Mouse (Mus musculus) cortical plate, adult 2 months (tissue): Measurements from ENCODE around the gene Slc35f5. TPM values are rescaled to one million over a fixed set of nuclear protein-coding genes. Genes with fewer than 3 reads are reported as not detected.
A peak's percentile ranks its signal among the peaks of the same experiment; 100 is the strongest.

Experiments used
- H3K27ac ChIP-seq: fragments of 200-500 bp; 2 replicates; pipeline ENCODE4 v1.5.1; 2012; ENCODE audit warnings: low read length, control low read depth, inconsistent platforms; ENCODE audit not compliant: insufficient read depth
- H3K4me1 ChIP-seq: fragments of 200-500 bp; 2 replicates; pipeline ENCODE4 v1.6.1; 2011; ENCODE audit warnings: low read length; ENCODE audit not compliant: control insufficient read depth, insufficient read depth
- H3K4me3 ChIP-seq: fragments of 200-500 bp; 2 replicates; pipeline ENCODE4 v1.5.1; 2011; ENCODE audit warnings: mild to moderate bottlenecking, low read length, control low read depth; ENCODE audit not compliant: insufficient read depth
- CTCF ChIP-seq: fragments of 200-500 bp; IDR thresholded peaks from 2 replicates; pipeline ENCODE4 v1.5.1; 2011; ENCODE audit warnings: mild to moderate bottlenecking, control low read depth, low read length; ENCODE audit not compliant: insufficient read depth; ENCODE audit errors: extremely low read depth
- POLR2A ChIP-seq: fragments of 200-500 bp; IDR thresholded peaks from 2 replicates; pipeline ENCODE4 v1.6.1; 2011; ENCODE audit warnings: mild to moderate bottlenecking, low read length, control low read depth; ENCODE audit not compliant: insufficient read depth; ENCODE audit errors: extremely low read depth
- polyA plus RNA-seq: library from polyadenylated mRNA; depleted of rRNA; stranded (reverse); fragments of >200 nt; gene quantifications from 2 replicates; pipeline ENCODE4 v1.2.3, GENCODE M21; 2012

Slc35f5 gene
- polyA plus RNA-seq, 1 experiment, result 20.1 TPM

- H3K4me3 ChIP-seq, result no peak overlapping the region
- TF ChIP-seq CTCF, result no peak
- TF ChIP-seq POLR2A, result no peak
- no peaks in the 10 kb centered on the region for H3K4me1 ChIP-seq
- H3K27ac ChIP-seq, result no peak overlapping the region
These were observed 22.6 kb upstream of the Slc35f5 start for GRCm38 (mm10) chr1:125537776-125538175.

- TF ChIP-seq POLR2A, result no peak
- TF ChIP-seq CTCF, result no peak
- H3K4me3 ChIP-seq, result no peak overlapping the region
- no peaks in the 10 kb centered on the region for H3K4me1 ChIP-seq
- no peak overlapping the region for H3K27ac ChIP-seq
These were observed 21.1 kb upstream of the Slc35f5 start for GRCm38 (mm10) chr1:125539312-125539711.

- Histone ChIP-seq H3K27ac (no peak overlapping the region), H3K4me3 (no peak overlapping the region), H3K4me1 (no peaks in the 10 kb centered on the region)
- no peak for TF ChIP-seq CTCF
- no peak for TF ChIP-seq POLR2A
These were observed 18.1 kb upstream of the Slc35f5 start for GRCm38 (mm10) chr1:125542008-125542999.

GRCm38 (mm10) chr1:125549872-125550271, 10.5 kb upstream of the Slc35f5 start:
- H3K4me1 ChIP-seq, result no peaks in the 10 kb centered on the region
- H3K4me3 ChIP-seq, result no peak overlapping the region
- no peak overlapping the region for H3K27ac ChIP-seq
- TF ChIP-seq CTCF, result no peak
- TF ChIP-seq POLR2A, result no peak

GRCm38 (mm10) chr1:125550359-125550758, 10.0 kb upstream of the Slc35f5 start:
- H3K4me3 ChIP-seq, result no peak overlapping the region
- no peak overlapping the region for H3K27ac ChIP-seq
- no peaks in the 10 kb centered on the region for H3K4me1 ChIP-seq
- TF ChIP-seq POLR2A (no peak), CTCF (no peak)

- TF ChIP-seq CTCF, result no peak
- no peak for TF ChIP-seq POLR2A
- H3K4me1 ChIP-seq, result no peaks in the 10 kb centered on the region
- H3K4me3 ChIP-seq, result no peak overlapping the region
These were observed 8.8 kb upstream of the Slc35f5 start for GRCm38 (mm10) chr1:125551564-125551963.

GRCm38 (mm10) chr1:125559261-125559660, 1.1 kb upstream of the Slc35f5 start:
- TF ChIP-seq CTCF (no peak), POLR2A (no peak)
- Histone ChIP-seq H3K4me1 (peaks cover 2% of the 10 kb centered on the region; the same call in 1 of the 2 replicates), H3K4me3 (no peak overlapping the region), H3K27ac (no peak overlapping the region)

More at GRCm38 (mm10) chr1:125551564-125551963, 8.8 kb upstream of the Slc35f5 start:
- no peak overlapping the region for H3K27ac ChIP-seq

- peak overlapping the region; percentile 70 for H3K4me3 ChIP-seq
- H3K4me1 ChIP-seq, result peaks cover 2% of the 10 kb centered on the region; the same call in 1 of the 2 replicates
- H3K27ac ChIP-seq, result peak overlapping the region; percentile 82
- TF ChIP-seq POLR2A (no peak), CTCF (no peak)
These were observed 674 bp upstream of the Slc35f5 start for GRCm38 (mm10) chr1:125559721-125560120.

- H3K4me3 ChIP-seq, result peak overlapping the region; percentile 70
- TF ChIP-seq CTCF (no peak), POLR2A (0 out of 2 replicates have a peak, but pooled peaks have one; percentile 32)
- H3K27ac ChIP-seq, result peak overlapping the region; percentile 81
- H3K4me1 ChIP-seq, result peaks cover 2% of the 10 kb centered on the region; the same call in 1 of the 2 replicates
These were observed 811 bp downstream of the Slc35f5 start for GRCm38 (mm10) chr1:125561206-125561605.

GRCm38 (mm10) chr1:125561841-125562240, 1.4 kb downstream of the Slc35f5 start:
- Histone ChIP-seq H3K4me1 (peaks cover 2% of the 10 kb centered on the region; the same call in 1 of the 2 replicates), H3K4me3 (peak overlapping the region; percentile 70; the same call in 1 of the 2 replicates), H3K27ac (no peak overlapping the region)
- TF ChIP-seq CTCF (no peak), POLR2A (no peak)
